Mouse (Mus musculus) forebrain, embryonic 16.5 days (tissue): ENCODE results near the gene Ulk4. TPM values are rescaled to one million over a fixed set of nuclear protein-coding genes. Genes with fewer than 3 reads are reported as not detected.
"Not testable (repeated sequence)": the region's sequence is repeated elsewhere in the genome, so short reads cannot be mapped to it uniquely, and the experiment has no call there.

Source experiments
- ATAC-seq: fragments of 200-750 bp; cut with Nextera tagmentation; 2 replicates; pipeline ENCODE4 v1.8.0; 2017; ENCODE audit warnings: mild to moderate bottlenecking, moderate library complexity
- H3K27ac ChIP-seq: fragments of 300-500 bp; sonication (generic); 2 replicates; pipeline ENCODE4 v1.5.1; 2014; ENCODE audit warnings: low read length, control low read depth
- H3K27me3 ChIP-seq: fragments of 300-500 bp; sonication (generic); replicated peaks from 2 replicates; pipeline ENCODE4 v1.6.1; 2014; ENCODE audit warnings: low read length; ENCODE audit not compliant: control insufficient read depth, insufficient read depth
- H3K36me3 ChIP-seq: fragments of 300-500 bp; sonication (generic); 2 replicates; pipeline ENCODE4 v1.6.1; 2014; ENCODE audit not compliant: control insufficient read depth, insufficient read depth
- H3K4me1 ChIP-seq: fragments of 300-500 bp; sonication (generic); replicated peaks from 2 replicates; pipeline ENCODE4 v1.6.1; 2014; ENCODE audit warnings: low read length; ENCODE audit not compliant: control insufficient read depth, insufficient read depth
- H3K4me2 ChIP-seq: fragments of 300-500 bp; sonication (generic); 2 replicates; pipeline ENCODE4 v1.6.1; 2014; ENCODE audit warnings: mild to moderate bottlenecking, low read length, control low read depth
- H3K4me3 ChIP-seq: fragments of 300-500 bp; sonication (generic); replicated peaks from 2 replicates; pipeline ENCODE4 v1.5.1; 2014; ENCODE audit warnings: mild to moderate bottlenecking, low read length, control low read depth
- H3K9ac ChIP-seq: fragments of 300-500 bp; sonication (generic); replicated peaks from 2 replicates; pipeline ENCODE4 v1.6.1; 2014; ENCODE audit warnings: low read depth, low read length, control low read depth
- H3K9me3 ChIP-seq: fragments of 300-500 bp; sonication (generic); 2 replicates; pipeline ENCODE4 v1.6.1; 2016; ENCODE audit warnings: low read length; ENCODE audit not compliant: control insufficient read depth
- WGBS: fragments of 180-500 bp; shearing (Covaris S2); extraction: QIAGEN DNeasy Blood & Tissue Kit; methylation state at CpG from one replicate; pipeline ENCODE4 v1.1.7; 2014; 5-methylcytosine and 5-hydroxymethylcytosine counted together
- polyA plus RNA-seq: library from polyadenylated mRNA; unstranded; fragments of >200 nt; fragmentation: Nextera tagmentation; extraction: Ambion mirVana; gene quantifications from 2 replicates; pipeline ENCODE4 v1.2.1, GENCODE M21; 2015

Ulk4 gene
- polyA plus RNA-seq, 1 experiment from 2014 or later, result 115 TPM

DNA sequence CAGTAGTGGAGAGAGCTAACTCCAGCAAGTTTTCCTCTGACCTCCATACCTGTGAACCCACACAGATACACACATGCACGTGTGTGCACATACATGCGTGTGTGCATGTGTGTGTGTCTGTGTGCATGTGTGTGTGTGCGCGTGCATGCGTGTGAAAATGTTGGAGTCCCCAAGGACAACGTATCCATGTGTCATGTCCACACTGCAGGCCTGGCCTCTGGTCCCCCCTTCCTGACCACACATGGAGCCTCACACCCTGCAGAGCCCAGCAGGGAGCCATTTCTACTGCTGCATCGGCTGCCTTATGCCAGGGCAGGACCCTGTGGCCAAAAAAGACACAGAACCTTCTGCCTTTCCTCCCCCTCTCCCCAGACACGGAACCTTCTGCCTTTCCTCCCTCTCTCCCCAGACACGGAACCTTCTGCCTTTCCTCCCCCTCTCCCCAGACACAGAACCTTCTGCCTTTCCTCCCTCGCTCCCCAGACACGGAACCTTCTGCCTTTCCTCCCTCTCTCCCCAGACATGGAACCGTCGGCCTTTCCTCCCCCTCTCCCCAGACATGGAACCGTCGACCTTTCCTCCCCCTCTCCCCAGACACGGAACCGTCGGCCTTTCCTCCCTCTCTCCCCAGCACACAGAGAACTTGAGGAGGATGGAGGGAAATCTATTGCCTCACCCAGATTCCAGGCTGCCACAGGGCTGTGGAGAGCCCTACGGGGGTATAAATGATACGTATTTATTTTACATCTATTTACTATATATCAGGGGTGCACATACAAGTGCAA lies 60.3 kb downstream of the Ulk4 start:
- no peak overlapping the region for H3K9ac ChIP-seq
- ATAC-seq, result no peak
- 80% methylated on average over 20 of the region's 20 CpGs for WGBS
- H3K36me3 ChIP-seq, result no peaks in the 10 kb centered on the region
- H3K9me3 ChIP-seq, result no peaks in the 10 kb centered on the region
- no peak overlapping the region for H3K27ac ChIP-seq
- H3K27me3 ChIP-seq, result no peaks in the 10 kb centered on the region
- H3K4me1 ChIP-seq, result no peaks in the 10 kb centered on the region
- no peak overlapping the region for H3K4me3 ChIP-seq
- H3K4me2 ChIP-seq, result no peak overlapping the region

DNA sequence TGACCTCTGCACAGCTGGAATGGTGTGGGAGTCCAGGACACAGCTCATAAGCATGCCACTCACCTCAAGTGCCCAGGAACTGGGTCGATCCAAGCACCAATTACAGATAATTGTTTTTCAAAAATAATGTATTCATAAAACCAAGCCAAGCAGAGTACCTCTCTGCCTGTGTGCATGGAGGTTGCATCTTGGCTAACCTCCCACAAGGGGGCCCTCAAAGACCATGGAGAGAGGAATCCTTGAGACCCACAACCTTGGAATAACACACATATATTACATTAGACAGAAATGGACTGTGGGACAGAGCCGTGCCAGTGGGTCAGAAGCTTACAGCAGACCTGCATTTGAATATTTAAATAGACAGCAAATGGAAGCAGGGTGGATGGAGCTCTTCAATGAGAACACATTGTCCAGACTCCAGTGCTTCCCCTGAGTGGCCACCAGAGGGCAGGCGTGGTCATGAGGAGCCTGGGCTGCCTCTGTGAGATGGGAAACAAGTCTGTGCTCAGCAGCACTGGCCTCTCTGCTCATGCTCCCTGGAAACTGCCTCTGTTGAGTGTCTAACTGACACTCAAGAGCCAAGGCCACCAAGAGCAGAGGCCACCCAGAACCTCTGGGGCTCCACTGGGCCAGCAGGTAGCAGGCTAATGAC lies 61.5 kb downstream of the Ulk4 start:
- Histone ChIP-seq H3K9ac (no peak overlapping the region), H3K4me1 (no peaks in the 10 kb centered on the region), H3K27me3 (no peaks in the 10 kb centered on the region), H3K9me3 (no peaks in the 10 kb centered on the region), H3K36me3 (no peaks in the 10 kb centered on the region), H3K4me2 (no peak overlapping the region), H3K27ac (no peak overlapping the region), H3K4me3 (no peak overlapping the region)
- WGBS, result 22% methylated on average over 3 of the region's 3 CpGs
- ATAC-seq, result peak; percentile 61; the same call in 1 of the 2 replicates

- ATAC-seq, result no peak
- Histone ChIP-seq H3K9me3 (peaks cover 8% of the 10 kb centered on the region), H3K4me1 (no peaks in the 10 kb centered on the region), H3K27me3 (no peaks in the 10 kb centered on the region), H3K36me3 (peaks cover 10% of the 10 kb centered on the region), H3K27ac (no peak overlapping the region), H3K4me2 (no peak overlapping the region), H3K9ac (no peak overlapping the region), H3K4me3 (no peak overlapping the region)
- WGBS, result 63% methylated on average over 3 of the region's 3 CpGs
Observed at GRCm38 (mm10) chr9:121212322-121212721, 64.7 kb downstream of the Ulk4 start.

DNA sequence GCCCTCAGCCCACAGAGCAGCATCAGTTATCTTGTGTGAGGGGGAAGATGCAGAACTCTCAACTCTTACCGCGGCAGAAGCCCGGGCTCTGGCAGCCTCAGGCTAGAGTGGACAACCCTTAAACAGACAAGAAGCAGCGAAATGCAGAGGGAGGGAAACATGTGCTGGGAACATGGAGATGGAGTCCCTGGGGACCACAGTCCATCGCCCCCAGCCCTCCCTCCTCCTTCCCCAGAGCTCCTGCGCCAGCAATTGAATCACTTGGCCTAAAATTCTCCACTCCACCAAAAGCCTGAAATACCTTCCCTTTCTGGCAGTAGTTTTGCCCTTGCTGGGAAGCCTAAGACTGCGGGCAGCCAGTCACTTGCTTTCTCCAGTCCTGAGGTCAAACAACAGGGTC lies 72.0 kb downstream of the Ulk4 start:
- ATAC-seq, result no peak
- H3K9me3 ChIP-seq, result peaks cover 8% of the 10 kb centered on the region
- peaks cover 10% of the 10 kb centered on the region for H3K36me3 ChIP-seq
- H3K4me1 ChIP-seq, result no peaks in the 10 kb centered on the region
- H3K9ac ChIP-seq, result no peak overlapping the region
- no peak overlapping the region for H3K4me2 ChIP-seq
- H3K27me3 ChIP-seq, result no peaks in the 10 kb centered on the region
- H3K27ac ChIP-seq, result no peak overlapping the region
- no peak overlapping the region for H3K4me3 ChIP-seq
- WGBS, result 90% methylated on average over 7 of the region's 7 CpGs

GRCm38 (mm10) chr9:121204149-121204800 lies 72.7 kb downstream of the Ulk4 start:
- Histone ChIP-seq H3K9ac (no peak overlapping the region), H3K36me3 (peaks cover 7% of the 10 kb centered on the region; the same call in 1 of the 2 replicates), H3K9me3 (peaks cover 6% of the 10 kb centered on the region; the same call in 1 of the 2 replicates), H3K4me2 (no peak overlapping the region), H3K4me1 (no peaks in the 10 kb centered on the region), H3K27me3 (no peaks in the 10 kb centered on the region), H3K27ac (no peak overlapping the region), H3K4me3 (no peak overlapping the region)
- ATAC-seq, result no peak
- WGBS, result 65% methylated on average over 14 of the region's 14 CpGs

DNA sequence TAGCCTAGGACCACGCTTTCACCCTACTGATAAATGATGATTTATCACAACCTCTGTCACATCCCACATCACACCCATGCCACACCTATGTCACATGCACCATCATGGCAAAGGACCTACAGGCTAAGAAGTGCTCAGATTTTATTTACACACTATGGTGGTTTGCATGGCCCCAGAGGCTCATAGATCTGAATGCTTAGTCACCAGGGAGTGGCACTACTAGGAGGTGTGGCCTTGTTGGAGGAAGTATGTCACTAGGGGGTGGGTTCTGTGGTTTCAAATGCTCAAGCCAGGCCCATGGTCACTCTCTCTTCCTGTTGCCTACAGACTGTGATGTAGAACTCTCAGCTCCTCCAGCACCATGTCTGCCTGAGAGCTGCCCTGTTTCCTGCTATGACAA lies 73.3 kb downstream of the Ulk4 start:
- Histone ChIP-seq H3K4me3 (no peak overlapping the region), H3K27ac (no peak overlapping the region), H3K27me3 (no peaks in the 10 kb centered on the region), H3K4me2 (no peak overlapping the region), H3K9ac (no peak overlapping the region), H3K4me1 (no peaks in the 10 kb centered on the region), H3K36me3 (peaks cover 7% of the 10 kb centered on the region; the same call in 1 of the 2 replicates), H3K9me3 (peaks cover 6% of the 10 kb centered on the region; the same call in 1 of the 2 replicates)
- 95% methylated on average over 1 of the region's 1 CpGs for WGBS
- no peak for ATAC-seq

GRCm38 (mm10) chr9:121199146-121199685 lies 77.8 kb downstream of the Ulk4 start:
- H3K4me2 ChIP-seq, H3K4me1 ChIP-seq, H3K27ac ChIP-seq, H3K9ac ChIP-seq, H3K4me3 ChIP-seq, ATAC-seq, H3K27me3 ChIP-seq, H3K36me3 ChIP-seq: not testable (repeated sequence)
- 89% methylated on average over 5 of the region's 5 CpGs for WGBS
- H3K9me3 ChIP-seq, result peaks cover 12% of the 10 kb centered on the region; the same call in 1 of the 2 replicates

- WGBS, result 93% methylated on average over 9 of the region's 9 CpGs
- no peaks in the 10 kb centered on the region for H3K4me1 ChIP-seq
- H3K9ac ChIP-seq, result no peak overlapping the region
- no peaks in the 10 kb centered on the region for H3K27me3 ChIP-seq
- no peak overlapping the region for H3K4me3 ChIP-seq
- no peak overlapping the region for H3K27ac ChIP-seq
- no peak overlapping the region for H3K4me2 ChIP-seq
- H3K9me3 ChIP-seq, result peaks cover 19% of the 10 kb centered on the region; the same call in 1 of the 2 replicates
- no peaks in the 10 kb centered on the region for H3K36me3 ChIP-seq
- no peak for ATAC-seq
Observed at GRCm38 (mm10) chr9:121196473-121196872, 80.5 kb downstream of the Ulk4 start.

DNA sequence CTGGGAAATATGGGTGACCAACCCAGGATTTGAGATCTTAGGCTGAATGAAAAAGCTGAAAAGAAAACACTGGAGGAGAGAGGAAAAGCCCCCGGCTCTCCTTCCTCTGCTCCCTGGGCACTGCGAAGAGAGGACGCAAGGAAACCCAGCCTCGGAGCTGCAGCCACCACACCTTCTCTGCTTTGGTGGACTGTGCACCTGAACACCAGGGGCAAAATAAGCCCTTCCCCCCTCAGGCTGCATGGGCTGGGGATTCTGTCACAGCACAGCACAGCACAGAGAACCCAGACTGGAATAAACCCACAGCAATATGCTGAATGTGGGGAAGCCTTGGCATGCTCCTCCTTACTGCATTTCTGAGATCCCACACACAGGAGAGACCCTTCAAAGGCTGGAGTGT lies 81.9 kb downstream of the Ulk4 start:
- Histone ChIP-seq H3K27me3 (no peaks in the 10 kb centered on the region), H3K9me3 (peaks cover 19% of the 10 kb centered on the region; the same call in 1 of the 2 replicates), H3K36me3 (no peaks in the 10 kb centered on the region), H3K9ac (no peak overlapping the region), H3K4me1 (no peaks in the 10 kb centered on the region), H3K27ac (no peak overlapping the region), H3K4me2 (no peak overlapping the region), H3K4me3 (no peak overlapping the region)
- 100% methylated on average over 4 of the region's 4 CpGs for WGBS
- no peak for ATAC-seq
